Mouse (Mus musculus) adrenal gland, postnatal 10 days (tissue): ENCODE measurements around the gene Whamm. TPM values are rescaled to one million over a fixed set of nuclear protein-coding genes. Genes with fewer than 3 reads are reported as not detected.

ENCODE experiments used
- DNase-seq: peaks from one replicate; pipeline ENCODE4 v3.0.0; 2021; ENCODE audit warnings: mixed read lengths
- long read RNA-seq, 2 experiments: library from polyadenylated mRNA; stranded (forward); transcript quantifications; one replicate each; pipeline ENCODE4 v2.0.0; 2021
- total RNA-seq, 2 experiments: library from RNA; stranded (reverse); gene quantifications; 2 replicates each; pipeline ENCODE4 v1.2.3; 2021

Gene Whamm
- 10 to 100 TPM; 16.3 to 16.4 TPM for total RNA-seq
- long read RNA-seq, experiment 1, transcript Whamm-201 (10 exons, 3,069 nt): major isoform, 11 of 33 reads
- long read RNA-seq, experiment 1, partial matches to known transcripts: 18 of 33 reads
- long read RNA-seq, experiment 1, other reads (novel, unspliced or antisense): 3 of 33 reads
- long read RNA-seq, experiment 2, transcript Whamm-201 (10 exons, 3,069 nt): major isoform, 13 of 35 reads
- long read RNA-seq, experiment 2, partial matches to known transcripts: 18 of 35 reads
- long read RNA-seq, experiment 2, other reads (novel, unspliced or antisense): 4 of 35 reads

GRCm38 (mm10) chr7:81571108-81571940 is at the start of gene Whamm:
TSS of gene Whamm (plus strand) at chr7:81571266.
- DNase-seq: peak; percentile 95

- DNase-seq: peak; percentile 91
Measured at GRCm38 (mm10) chr7:81523008-81523662, 47.9 kb upstream of the Whamm start.

- no peak for DNase-seq
Measured at GRCm38 (mm10) chr7:81523663-81524017, 47.4 kb upstream of the Whamm start.

GRCm38 (mm10) chr7:81528918-81529317 is 42.1 kb upstream of the Whamm start:
- no peak for DNase-seq

- DNase-seq: no peak
Measured at GRCm38 (mm10) chr7:81531462-81531861, 39.6 kb upstream of the Whamm start.

GRCm38 (mm10) chr7:81536478-81536877 is 34.6 kb upstream of the Whamm start:
- no peak for DNase-seq

DNA sequence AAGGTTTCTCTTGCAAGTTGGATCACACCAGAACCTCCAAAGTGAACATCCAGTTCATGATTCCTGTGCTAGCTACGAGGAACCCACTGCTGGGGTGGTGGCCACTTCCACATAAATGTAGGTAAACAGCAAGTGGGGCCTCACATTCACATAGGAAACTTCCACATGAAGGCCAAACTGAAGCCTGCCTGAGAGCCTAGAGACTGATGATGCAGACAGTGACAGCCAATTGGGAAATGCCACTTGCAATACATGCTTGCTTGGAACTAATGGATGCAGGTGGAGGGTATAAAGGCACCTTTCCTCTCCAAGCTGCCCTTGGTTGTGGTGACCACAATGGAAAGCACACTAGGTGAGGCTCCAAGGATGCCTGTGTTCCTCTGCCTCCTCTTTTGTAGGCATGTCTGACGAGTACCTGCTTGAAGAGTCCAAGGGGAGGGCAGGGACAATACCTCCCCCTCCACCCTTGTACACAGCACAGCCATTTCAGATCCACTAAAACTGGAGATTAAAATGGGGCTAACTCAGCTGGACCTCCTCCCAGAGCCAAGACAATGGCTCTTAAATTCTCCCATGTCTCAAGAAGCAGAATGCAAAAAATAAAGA is 32.9 kb upstream of the Whamm start:
- DNase-seq: peak; percentile 48

- no peak for DNase-seq
Measured at GRCm38 (mm10) chr7:81539565-81539964, 31.5 kb upstream of the Whamm start.

GRCm38 (mm10) chr7:81540999-81541398 is 30.1 kb upstream of the Whamm start:
- DNase-seq: no peak

GRCm38 (mm10) chr7:81541924-81542524 is 29.0 kb upstream of the Whamm start:
- peak; percentile 80 for DNase-seq

- DNase-seq: no peak
Measured at GRCm38 (mm10) chr7:81542934-81543333, 28.1 kb upstream of the Whamm start.

- no peak for DNase-seq
Measured at GRCm38 (mm10) chr7:81548864-81549263, 22.2 kb upstream of the Whamm start.

DNA sequence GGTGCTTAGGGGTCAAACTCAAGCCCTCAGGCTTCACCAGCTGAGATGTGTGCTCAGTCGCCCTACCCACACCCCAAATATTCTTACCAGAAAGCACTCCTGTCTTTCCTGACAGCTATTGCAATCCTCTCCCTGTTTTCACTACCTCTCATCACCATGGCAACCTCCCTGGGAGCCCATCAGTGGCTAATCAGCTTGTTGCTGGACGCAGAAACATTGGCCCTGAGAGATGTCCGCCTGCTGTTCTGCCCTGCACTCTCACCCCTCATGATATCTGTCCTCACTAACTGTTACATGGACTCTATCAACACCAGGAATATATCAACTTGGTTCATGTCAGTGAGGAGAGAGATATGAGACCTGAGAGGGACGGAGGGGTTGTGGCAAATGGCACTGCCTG is 17.5 kb upstream of the Whamm start:
- no peak for DNase-seq

- DNase-seq: peak; percentile 59
Measured at GRCm38 (mm10) chr7:81554369-81554768, 16.7 kb upstream of the Whamm start.

DNA sequence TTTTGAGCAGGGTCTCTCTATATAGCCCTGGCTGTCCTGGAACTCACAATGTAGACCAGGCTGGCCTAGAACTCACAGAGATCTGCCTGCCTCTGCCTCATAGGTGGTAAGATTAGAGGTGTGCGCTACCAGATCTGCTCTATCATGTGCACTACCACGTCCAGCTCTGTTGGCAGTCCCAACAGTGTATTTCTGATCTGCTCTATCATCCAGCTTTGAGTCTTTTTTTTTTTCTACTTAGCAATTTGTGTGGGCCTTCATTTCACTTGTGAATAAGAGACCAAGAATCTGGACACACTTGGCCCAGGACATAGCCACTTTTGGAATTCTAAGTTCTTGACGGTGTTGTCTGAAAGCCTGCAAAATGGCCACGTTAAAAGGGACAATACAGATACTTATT is 14.2 kb upstream of the Whamm start:
- DNase-seq: no peak

GRCm38 (mm10) chr7:81557252-81557984 is 13.6 kb upstream of the Whamm start:
- no peak for DNase-seq

GRCm38 (mm10) chr7:81557985-81558360 is 13.1 kb upstream of the Whamm start:
- no peak for DNase-seq

DNA sequence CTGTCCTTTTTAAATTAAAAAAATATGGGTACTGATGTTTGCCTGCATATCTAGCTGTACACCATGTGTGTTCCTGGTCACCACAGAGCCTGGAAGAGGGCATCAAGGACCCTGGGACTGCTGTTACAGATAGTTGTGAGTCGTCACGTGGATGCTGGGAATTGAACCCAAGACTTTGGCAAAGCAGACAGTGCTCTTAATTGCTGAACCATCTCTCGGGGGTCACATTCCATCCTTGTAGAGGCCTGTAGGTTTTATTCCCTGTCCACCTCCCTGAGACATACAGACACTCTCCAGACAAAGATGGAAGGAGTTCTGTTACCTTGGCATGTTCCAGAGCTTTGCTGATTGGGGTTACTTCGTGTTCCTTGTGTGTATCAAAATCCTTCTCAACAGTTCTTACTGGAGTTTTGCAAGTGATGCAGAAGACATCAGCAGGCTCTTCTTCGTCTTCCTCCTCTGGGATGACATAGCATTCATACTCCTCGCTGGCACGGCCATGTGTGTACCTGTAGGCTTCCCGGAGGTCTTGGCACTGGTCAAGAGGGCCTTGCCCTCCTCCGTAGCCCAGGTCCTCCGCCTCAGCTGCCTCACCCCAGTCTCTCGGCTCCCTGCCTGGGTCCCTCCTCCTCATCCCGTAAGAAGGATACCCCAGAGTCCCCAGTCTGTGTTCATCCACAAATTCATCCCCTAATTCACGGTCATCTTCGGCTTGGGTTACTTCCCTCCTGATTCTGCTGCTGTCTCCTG is 11.7 kb upstream of the Whamm start:
- no peak for DNase-seq

GRCm38 (mm10) chr7:81560101-81561049 is 10.7 kb upstream of the Whamm start:
- DNase-seq: no peak

- no peak for DNase-seq
Measured at GRCm38 (mm10) chr7:81561211-81561610, 9.9 kb upstream of the Whamm start.
